Mouse (Mus musculus) gastrocnemius, postnatal 14 days (tissue): ENCODE results near the gene Hoxb3. TPM values are rescaled to one million over a fixed set of nuclear protein-coding genes. Genes with fewer than 3 reads are reported as not detected.

ENCODE experiments used
- DNase-seq: peaks from one replicate; pipeline ENCODE4 v3.0.0; 2021; ENCODE audit warnings: mixed read lengths
- intact Hi-C: fragments of 180-260 bp; cut with DNase I; formaldehyde crosslinking; loops from one replicate; pipeline ENCODE4 v1.15.1; 2025; ENCODE audit warnings: low total_unique reads
- microRNA-seq, 2 experiments: library from miRNA; unstranded; fragments of <30 nt; microRNA quantifications; one replicate each; pipeline ENCODE4 v1.2.0; 2021
- total RNA-seq, 2 experiments: library from RNA; stranded (reverse); gene quantifications; 2 replicates each; pipeline ENCODE4 v1.2.3; 2021

Hoxb3 gene
- total RNA-seq, 2 experiments from 2014 or later, result 0.66 to 0.80 TPM

- intact Hi-C loops, result no loop called here
- no peak for DNase-seq
Measured at GRCm38 (mm10) chr11:96369140-96369539, 46.0 kb downstream of the Hoxb3 start.

- intact Hi-C loops, result no loop called here
- DNase-seq, result no peak
Measured at GRCm38 (mm10) chr11:96371726-96372125, 48.6 kb downstream of the Hoxb3 start.

GRCm38 (mm10) chr11:96372519-96372918 lies 49.4 kb downstream of the Hoxb3 start:
- intact Hi-C loops, result no loop called here
- no peak for DNase-seq

GRCm38 (mm10) chr11:96374810-96375209 lies 51.7 kb downstream of the Hoxb3 start:
- intact Hi-C loops, result no loop called here
- DNase-seq, result no peak

- DNase-seq, result no peak
- intact Hi-C loops, result no loop called here
Measured at GRCm38 (mm10) chr11:96383381-96383780, 60.3 kb downstream of the Hoxb3 start.

GRCm38 (mm10) chr11:96387635-96388034 lies 64.5 kb downstream of the Hoxb3 start:
- no peak for DNase-seq
- intact Hi-C loops, result no loop called here

- intact Hi-C loops, result no loop called here
- no peak for DNase-seq
Measured at GRCm38 (mm10) chr11:96396772-96397626, 73.9 kb downstream of the Hoxb3 start.

Small RNA genes within 50 kb of the gene (microRNA-seq; reads per million reads assigned to microRNA genes)
- gene Mir10a, result 3,662 to 4,214 reads per million in 2 experiments

Other genes with a start within 250 kb of the Hoxb3 start
- 1,000 to 10,000 TPM; 1,272 to 1,516 TPM for gene Atp5g1, start 247.7 kb upstream of the Hoxb3 start, total RNA-seq
- gene Calcoco2, start 211.4 kb upstream of the Hoxb3 start, total RNA-seq, result not detected
- gene Ttll6, start 189.5 kb upstream of the Hoxb3 start, total RNA-seq, result not detected
- gene Hoxb13, start 129.0 kb upstream of the Hoxb3 start, total RNA-seq, result not detected
- under 1 TPM; 0.49 to 0.59 TPM for gene Hoxb9, start 51.9 kb upstream of the Hoxb3 start, total RNA-seq
- gene Hoxb8, start 41.4 kb upstream of the Hoxb3 start, total RNA-seq, result under 1 TPM; 0.71 to 0.74 TPM
- 1 to 10 TPM; 1.5 to 1.6 TPM for gene Hoxb7, start 36.7 kb upstream of the Hoxb3 start, total RNA-seq
- under 1 TPM; 0.43 to 0.75 TPM for gene Hoxb6, start 30.9 kb upstream of the Hoxb3 start, total RNA-seq
- under 1 TPM; 0.90 to 0.91 TPM for gene Hoxb5, start 20.0 kb upstream of the Hoxb3 start, total RNA-seq
- gene Hoxb4, start 5.1 kb upstream of the Hoxb3 start, total RNA-seq, result under 1 TPM; 0.51 to 0.53 TPM
- gene Hoxb2, start 27.2 kb downstream of the Hoxb3 start, total RNA-seq, result 1 to 10 TPM in 1 of 2 experiments, under 1 TPM in 1; 0.51 to 1.1 TPM
- gene Hoxb1, start 42.4 kb downstream of the Hoxb3 start, total RNA-seq, result not detected
- gene Skap1, start 141.3 kb downstream of the Hoxb3 start, total RNA-seq, result under 1 TPM in 1 of 2 experiments, not detected in 1; 0.20 TPM